26 mouse cellular contexts compared by ENCODE assay signal in the genomic region with DNA sequence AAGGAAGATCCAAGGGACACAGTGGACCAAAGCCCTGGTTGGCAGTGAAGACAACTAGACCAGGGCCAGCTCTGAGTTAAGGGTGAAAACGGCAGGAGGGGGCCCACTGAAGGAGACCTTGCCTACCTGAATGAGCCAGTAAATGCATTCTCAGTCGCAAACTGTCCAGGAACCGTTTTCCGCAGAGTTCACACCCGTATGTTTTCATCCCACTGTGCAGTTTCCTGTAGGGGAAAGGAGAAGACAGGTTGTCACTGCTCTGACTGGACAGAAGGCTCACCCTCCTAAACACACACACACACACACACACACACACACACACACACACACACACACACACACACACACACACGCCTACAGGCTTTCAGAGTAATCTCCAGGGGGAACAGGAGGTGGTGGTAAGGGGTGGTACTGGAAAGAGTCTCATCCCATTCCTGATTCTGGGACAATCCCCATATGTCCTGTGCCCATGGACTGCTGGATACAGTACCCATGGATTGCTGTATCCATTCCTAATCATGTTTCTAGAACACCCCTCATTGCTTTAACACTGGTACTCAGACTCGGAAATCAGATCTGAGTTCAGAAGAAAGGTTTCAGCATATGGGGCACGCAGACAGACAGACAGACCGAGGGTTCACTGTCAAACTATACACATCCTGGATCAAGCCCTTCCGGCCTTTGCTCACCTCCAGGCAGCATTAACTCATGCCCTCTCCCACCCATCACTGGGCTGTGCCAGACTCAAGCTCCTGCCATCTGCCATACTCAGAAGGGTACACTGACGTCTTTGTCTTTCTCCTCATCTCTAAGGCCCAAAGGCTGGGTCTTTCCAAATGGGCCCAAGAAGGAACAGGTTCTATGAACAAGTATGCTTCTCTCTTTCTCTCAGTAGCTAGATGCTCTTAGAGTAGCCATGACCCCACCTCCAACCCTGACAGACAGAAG.
DNase-seq lines count a peak whose midpoint lies in the region; ATAC-seq and TF ChIP-seq lines count a peak whose summit lies in the region.
"Had no signal": no experiment of that assay in that cellular context is flagged by ENCODE, and none has a peak within 500 bp of the region (broad histone marks: within the 10 kb centered on the region; RNA-seq: fewer than 3 reads in every experiment).

No protein-coding gene starts in this region.

- WGBS in cerebellum, adult 2 months: 83% methylated on average over 11 of the region's 11 CpGs
- WGBS in lung, postnatal 0 days: 81% methylated on average over 11 of the region's 11 CpGs

- DNase-seq in cerebellum, postnatal 10 days: peak; percentile 59 to 62
- no peak for DNase-seq in cerebellum, adult 2 months
- peak; percentile 92 for DNase-seq in heart, adult 11 months
- no peak for DNase-seq in heart, postnatal 36 days
- no peak for DNase-seq in left cerebral cortex, adult 2 months (ENCODE audit: extremely low spot score in 1 of 2, low spot score in 2 of 2)
- DNase-seq in left cerebral cortex, adult 9 months (ENCODE audit: low spot score in 2 of 2): no peak
- no peak for DNase-seq in lung, postnatal 0 days (ENCODE audit: low spot score)
- no peak for DNase-seq in lung, postnatal 10 days
- DNase-seq: adrenal gland, adult 8-10 months; adrenal gland, postnatal 36 days; B cell, adult 2 months; cerebellum, adult 11 months; cerebellum, adult 9-10 months; embryo, embryonic 11 days; gastrocnemius, postnatal 14 days; heart, postnatal 14 days had no signal

- no peak overlapping the region for H3K4me3 ChIP-seq in cerebellum, adult 2 months (replicated peaks; ENCODE audit: insufficient read depth, low read depth, low read length)
- H3K4me3 ChIP-seq in left cerebral cortex, adult 2 months: no peak overlapping the region
- no peak overlapping the region for H3K4me3 ChIP-seq in lung, postnatal 0 days (ENCODE audit: low read depth, low read length)
- H3K4me3 ChIP-seq: embryonic facial prominence, embryonic 15.5 days; erythroblast, embryonic 14.5 days; forebrain, embryonic 15.5 days; heart, embryonic 15.5 days; hindbrain, embryonic 12.5 days had no signal

- H3K27me3 ChIP-seq in cerebellum, adult 2 months (ENCODE audit: control insufficient read depth, insufficient read depth, low read length): no peaks in the 10 kb centered on the region
- no peaks in the 10 kb centered on the region for H3K27me3 ChIP-seq in lung, postnatal 0 days (replicated peaks; ENCODE audit: insufficient read depth, low read length)
- H3K27me3 ChIP-seq: embryonic facial prominence, embryonic 15.5 days; forebrain, embryonic 15.5 days; hindbrain, embryonic 12.5 days had no signal

- H3K4me2 ChIP-seq in lung, postnatal 0 days (replicated peaks; ENCODE audit: low read depth, low read length): no peak overlapping the region
- H3K4me2 ChIP-seq: embryonic facial prominence, embryonic 15.5 days; forebrain, embryonic 15.5 days; heart, embryonic 11.5 days; heart, embryonic 15.5 days; hindbrain, embryonic 12.5 days had no signal

- TF ChIP-seq EP300 in lung, postnatal 0 days (IDR thresholded peaks at IDR 0.05): no peak

- TF ChIP-seq CTCF in cerebellum, adult 2 months (IDR thresholded peaks at IDR 0.05; ENCODE audit: borderline replicate concordance, insufficient read depth, low read depth, low read length): no peak
- TF ChIP-seq CTCF in left cerebral cortex, adult 2 months (IDR thresholded peaks at IDR 0.05): no peak
- no peak for TF ChIP-seq CTCF in lung, postnatal 0 days (IDR thresholded peaks at IDR 0.05)

- H3K27ac ChIP-seq in cerebellum, adult 2 months (ENCODE audit: insufficient read depth, low read length): no peak overlapping the region
- H3K27ac ChIP-seq in left cerebral cortex, adult 2 months: peak overlapping the region; percentile 63
- H3K27ac ChIP-seq in lung, postnatal 0 days (ENCODE audit: low read length): peak overlapping the region; percentile 93
- H3K27ac ChIP-seq: forebrain, embryonic 15.5 days; heart, embryonic 15.5 days; hindbrain, embryonic 12.5 days had no signal

- peaks cover 20% of the 10 kb centered on the region for H3K4me1 ChIP-seq in cerebellum, adult 2 months (ENCODE audit: control insufficient read depth, insufficient read depth, low read length)
- H3K4me1 ChIP-seq in lung, postnatal 0 days (ENCODE audit: insufficient read depth, low read depth, low read length): peaks cover 45% of the 10 kb centered on the region

- H3K9me3 ChIP-seq in lung, postnatal 0 days (ENCODE audit: low read length): no peaks in the 10 kb centered on the region
- H3K9me3 ChIP-seq: embryonic facial prominence, embryonic 15.5 days; forebrain, embryonic 15.5 days; G1E; heart, embryonic 15.5 days; hindbrain, embryonic 12.5 days had no signal

- intact Hi-C loops in heart, postnatal 36 days (cut with DNase I): loop anchor here (2.0 kb wide), 1 partner anchor 43 kb away; no protein-coding TSS in a partner anchor
- intact Hi-C loops in left cerebral cortex, adult 2 months (cut with DNase I): no loop called here

- no peak overlapping the region for H3K9ac ChIP-seq in lung, postnatal 0 days (replicated peaks; ENCODE audit: low read depth)
- H3K9ac ChIP-seq: embryonic facial prominence, embryonic 15.5 days; forebrain, embryonic 15.5 days; heart, embryonic 15.5 days; hindbrain, embryonic 12.5 days had no signal

- no peak for ATAC-seq in lung, postnatal 0 days
- ATAC-seq: CD4-positive, CD25-positive, alpha-beta regulatory T cell, adult 4 months; forebrain, embryonic 15.5 days; hindbrain, embryonic 16.5 days; inflammation-experienced regulatory T-cells, adult 6 months had no signal

- no peak for TF ChIP-seq POLR2A in cerebellum, adult 2 months (IDR thresholded peaks at IDR 0.05; ENCODE audit: borderline replicate concordance, insufficient read depth, low read length)

- peaks cover 18% of the 10 kb centered on the region; the same call in 1 of the 2 replicates for H3K36me3 ChIP-seq in lung, postnatal 0 days (ENCODE audit: insufficient read depth, low read length)
- H3K36me3 ChIP-seq: embryonic facial prominence, embryonic 15.5 days; forebrain, embryonic 15.5 days; heart, embryonic 15.5 days; hindbrain, embryonic 12.5 days had no signal

Comparison
In these comparisons a context has a peak if more than half of its experiments do, and no peak if none do; other contexts are left out.
1. DNase-seq: peak in cerebellum, postnatal 10 days (2 of 2) and heart, adult 11 months (single experiment); none in cerebellum, adult 2 months (0 of 2), heart, postnatal 36 days (0 of 2), left cerebral cortex, adult 2 months (0 of 2), left cerebral cortex, adult 9 months (0 of 2), lung, postnatal 0 days (single experiment) and lung, postnatal 10 days (single experiment).